Mouse (Mus musculus): ENCODE results near the gene Ak7. TPM values are rescaled to one million over a fixed set of nuclear protein-coding genes. Genes with fewer than 3 reads are reported as not detected.

Ak7 gene
- total and polyA plus RNA-seq, 3 experiments, result 0.13 to 0.51 (median 0.24) TPM

DNA sequence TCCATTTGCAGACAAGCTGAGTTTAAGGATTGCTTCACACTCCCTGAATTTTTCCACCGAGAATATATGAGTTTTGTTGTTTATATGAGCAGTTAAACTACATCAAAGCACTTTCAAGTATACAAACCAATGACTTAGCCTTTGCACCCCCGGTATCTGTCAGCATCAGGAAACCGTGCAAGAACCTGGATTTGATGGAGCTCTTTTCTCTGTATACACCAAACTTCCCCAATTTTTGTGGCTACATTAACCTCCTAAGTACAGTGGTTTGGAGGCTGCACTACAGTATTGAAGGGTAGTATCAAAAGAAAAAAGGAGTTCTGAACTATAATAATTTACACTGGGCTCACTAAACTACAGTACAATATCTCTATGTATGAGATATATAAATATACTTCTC lies 27.0 kb upstream of the Ak7 start:
- peaks cover 47% of the 10 kb centered on the region for H3K79me2 ChIP-seq (replicated peaks; ENCODE audit: control insufficient read depth, extremely low read depth, insufficient read depth, poor library complexity, severe bottlenecking)
- no peak overlapping the region for H3K4me2 ChIP-seq (ENCODE audit: insufficient read depth, low read depth, poor library complexity, severe bottlenecking)
- H3K27me3 ChIP-seq (replicated peaks), result no peaks in the 10 kb centered on the region
- in situ Hi-C loops (cut with MboI; ENCODE audit: low pct_ligation_motif_present, low pct_unique_long_range_greater_than_20kb, low sequenced_read_pairs) (no loop called here), dilution Hi-C loops (cut with MboI; ENCODE audit: extremely low pct_ligation_motif_present, extremely low pct_unique_long_range_greater_than_20kb, low sequenced_read_pairs) (no loop called here)
- H3K27ac ChIP-seq (ENCODE audit: insufficient read depth, low read depth), result no peak overlapping the region
- no peaks in the 10 kb centered on the region for H3K9me3 ChIP-seq (replicated peaks; ENCODE audit: low read length)
- no peak overlapping the region for H3K4me3 ChIP-seq (replicated peaks in 1 of 3; ENCODE audit: low read depth in 2 of 3, low read length in 2 of 3, poor library complexity in 1 of 3)
- H3K4me1 ChIP-seq (ENCODE audit: control insufficient read depth in 1 of 2, insufficient read depth in 2 of 2), result peaks cover 0 to 30% of the 10 kb centered on the region in 2 experiments; a peak in 2 of 4 replicates
- H3K36me3 ChIP-seq (replicated peaks in 1 of 2; ENCODE audit: control insufficient read depth in 1 of 2, insufficient read depth in 1 of 2, low read length in 1 of 2), result peaks cover 24 to 65% of the 10 kb centered on the region in 2 experiments
- no peak for TF ChIP-seq POLR2AphosphoS2 (IDR thresholded peaks at IDR 0.05; ENCODE audit: low read depth, low read length)
- no peak for TF ChIP-seq BHLHE40 (IDR thresholded peaks at IDR 0.05; ENCODE audit: low read depth, low read length)
- no peak for TF ChIP-seq POLR2A (IDR thresholded peaks at IDR 0.05; ENCODE audit: low read depth, low read length)
- no peak for TF ChIP-seq TBP (conservative IDR thresholded peaks at IDR 0.05; ENCODE audit: low read depth, low read length)
- TF ChIP-seq JUND (conservative IDR thresholded peaks at IDR 0.05; ENCODE audit: low read depth, low read length), result no peak
- no peak for TF ChIP-seq E2F4 (IDR thresholded peaks at IDR 0.05; ENCODE audit: insufficient replicate concordance, low read depth, low read length)
- TF ChIP-seq JUN (IDR thresholded peaks at IDR 0.05; ENCODE audit: insufficient read depth, low read depth, low read length), result no peak
- TF ChIP-seq UBTF (IDR thresholded peaks at IDR 0.05; ENCODE audit: low read depth, low read length), result no peak
- no peak for TF ChIP-seq ETS1 (conservative IDR thresholded peaks at IDR 0.05; ENCODE audit: low read depth, low read length)
- TF ChIP-seq ZC3H11A (IDR thresholded peaks at IDR 0.05; ENCODE audit: low read depth, low read length), result no peak
- no peak for TF ChIP-seq EP300 (IDR thresholded peaks at IDR 0.05; ENCODE audit: low read length)
- no peak for TF ChIP-seq ZMIZ1 (IDR thresholded peaks at IDR 0.05; ENCODE audit: low read depth, low read length)
- TF ChIP-seq NRF1 (IDR thresholded peaks at IDR 0.05; ENCODE audit: low read depth, low read length), result no peak
- no peak for TF ChIP-seq MXI1 (IDR thresholded peaks at IDR 0.05; ENCODE audit: low read depth, low read length)
- DNase-seq (ENCODE audit: extremely low read depth), result no peak
- H3K9ac ChIP-seq (ENCODE audit: insufficient read depth, low read depth), result no peak overlapping the region

DNA sequence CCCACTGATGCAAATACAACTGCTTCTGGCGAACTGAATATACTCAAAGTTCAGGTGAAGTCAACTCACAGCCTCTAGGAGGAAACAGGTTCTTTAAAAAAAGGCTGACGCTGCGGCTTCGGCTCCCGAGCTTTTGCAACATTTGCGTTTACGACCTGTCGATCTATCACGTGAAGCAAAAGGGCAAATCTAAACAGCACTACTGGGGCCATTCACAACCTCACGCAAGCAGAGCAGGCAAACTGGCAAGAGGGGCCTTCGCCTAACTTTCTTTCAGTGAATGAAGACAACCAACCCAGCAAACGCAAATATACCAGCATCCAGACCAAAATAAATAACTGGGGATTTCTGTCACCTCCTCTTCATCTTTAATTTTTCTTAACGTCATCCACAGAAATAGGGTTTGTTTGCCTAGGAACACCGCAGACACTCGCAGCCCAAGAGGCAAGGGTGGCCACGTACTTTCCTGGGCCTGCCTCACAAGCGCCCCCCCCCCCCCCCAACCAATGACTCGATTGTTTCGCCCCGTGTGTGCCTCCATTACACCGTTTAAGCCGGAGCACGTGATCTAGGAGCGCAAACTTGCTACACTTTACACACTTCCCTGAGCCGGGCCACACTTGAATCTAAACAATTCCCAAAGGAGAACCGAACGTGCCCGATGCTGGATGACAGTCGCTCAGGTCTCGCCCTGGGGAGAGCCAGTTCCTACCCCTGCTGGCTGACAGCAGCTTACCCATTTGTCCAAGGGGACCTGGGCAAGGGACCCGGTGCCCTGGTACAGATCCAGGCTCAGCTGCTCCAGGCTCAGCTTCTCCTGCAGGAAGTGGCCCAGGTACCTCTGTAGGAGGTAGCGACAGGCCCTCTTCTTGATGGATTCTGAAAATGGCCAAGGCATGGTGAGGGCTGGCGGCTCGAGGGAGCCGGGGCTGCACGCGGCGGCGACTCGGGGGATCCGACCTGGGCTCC lies 21.6 kb upstream of the Ak7 start, which contains the start of gene Gskip:
Gene Gskip, plus strand, starts transcription at position 897 of the 969 bp plus-strand sequence.
- H3K4me1 ChIP-seq (ENCODE audit: control insufficient read depth in 1 of 2, insufficient read depth in 2 of 2), result peaks cover 5 to 42% of the 10 kb centered on the region in 2 experiments; a peak in 3 of 4 replicates
- no peak for TF ChIP-seq ZKSCAN1 (IDR thresholded peaks at IDR 0.05; ENCODE audit: borderline replicate concordance, low read depth, low read length)
- peak; percentile 78 for TF ChIP-seq BHLHE40 (IDR thresholded peaks at IDR 0.05; ENCODE audit: low read depth, low read length)
- peak; percentile 33; the same call in 1 of the 2 replicates for TF ChIP-seq MAZ (IDR thresholded peaks at IDR 0.05; ENCODE audit: low read depth, low read length)
- peak; percentile 47; the same call in 1 of the 2 replicates for TF ChIP-seq USF2 (conservative IDR thresholded peaks at IDR 0.05; ENCODE audit: low read depth, low read length)
- no peak for TF ChIP-seq JUN (IDR thresholded peaks at IDR 0.05; ENCODE audit: insufficient read depth, low read depth, low read length)
- TF ChIP-seq MYC (IDR thresholded peaks at IDR 0.05; ENCODE audit: low read depth, low read length), result peak; percentile 66; the same call in 1 of the 2 replicates
- no peak for TF ChIP-seq RAD21 (IDR thresholded peaks at IDR 0.05; ENCODE audit: low read depth, low read length)
- TF ChIP-seq NELFE (IDR thresholded peaks at IDR 0.05; ENCODE audit: low read depth, low read length), result no peak
- TF ChIP-seq CHD1 (IDR thresholded peaks at IDR 0.05; ENCODE audit: low read depth, low read length), result no peak
- peak; percentile 62 for TF ChIP-seq MXI1 (IDR thresholded peaks at IDR 0.05; ENCODE audit: low read depth, low read length)
- no peak for TF ChIP-seq IRF4 (IDR thresholded peaks at IDR 0.05; ENCODE audit: low read depth, low read length)
- no peak for TF ChIP-seq UBTF (IDR thresholded peaks at IDR 0.05; ENCODE audit: low read depth, low read length)
- no peak for TF ChIP-seq RCOR1 (conservative IDR thresholded peaks at IDR 0.05; ENCODE audit: low read depth, low read length)
- no peak for TF ChIP-seq ETS1 (conservative IDR thresholded peaks at IDR 0.05; ENCODE audit: low read depth, low read length)
- TF ChIP-seq MAFK (IDR thresholded peaks at IDR 0.05; ENCODE audit: insufficient replicate concordance, low read length), result peak; percentile 65; the same call in 1 of the 2 replicates
- no peak for TF ChIP-seq GABPA (IDR thresholded peaks at IDR 0.05; ENCODE audit: insufficient replicate concordance, low read depth, low read length)
- TF ChIP-seq POLR2AphosphoS2 (IDR thresholded peaks at IDR 0.05; ENCODE audit: low read depth, low read length), result no peak
- TF ChIP-seq HCFC1 (IDR thresholded peaks at IDR 0.05; ENCODE audit: low read depth, low read length), result peak; percentile 45
- TF ChIP-seq SIN3A (IDR thresholded peaks at IDR 0.05; ENCODE audit: low read length), result peak; percentile 60
- TF ChIP-seq MAX (IDR thresholded peaks at IDR 0.05; ENCODE audit: low read length), result peak; percentile 54
- TF ChIP-seq NRF1 (IDR thresholded peaks at IDR 0.05; ENCODE audit: low read depth, low read length), result no peak
- TF ChIP-seq CTCF (conservative IDR thresholded peaks at IDR 0.05 in 1 of 2, IDR thresholded peaks at IDR 0.05 in 1 of 2; ENCODE audit: low read depth in 2 of 2, low read length in 2 of 2), result no peak

More for the DNA sequence above, 21.6 kb upstream of the Ak7 start, which contains the start of gene Gskip:
- peak within 1 kb of the TSS; percentile 75 for H3K27ac ChIP-seq (ENCODE audit: insufficient read depth, low read depth)
- H3K79me2 ChIP-seq (replicated peaks; ENCODE audit: control insufficient read depth, extremely low read depth, insufficient read depth, poor library complexity, severe bottlenecking), result peaks cover 45% of the 10 kb centered on the region
- in situ Hi-C loops (cut with MboI; ENCODE audit: low pct_ligation_motif_present, low pct_unique_long_range_greater_than_20kb, low sequenced_read_pairs) (no loop called here), dilution Hi-C loops (cut with MboI; ENCODE audit: extremely low pct_ligation_motif_present, extremely low pct_unique_long_range_greater_than_20kb, low sequenced_read_pairs) (no loop called here)
- peak within 1 kb of the TSS; percentile 96 to 99 (median 97) for H3K4me3 ChIP-seq (replicated peaks in 1 of 3; ENCODE audit: low read depth in 2 of 3, low read length in 2 of 3, poor library complexity in 1 of 3)
- H3K9ac ChIP-seq (ENCODE audit: insufficient read depth, low read depth), result peak within 1 kb of the TSS; percentile 91
- H3K4me2 ChIP-seq (ENCODE audit: insufficient read depth, low read depth, poor library complexity, severe bottlenecking), result peak within 1 kb of the TSS; percentile 92
- no peaks in the 10 kb centered on the region for H3K27me3 ChIP-seq (replicated peaks)
- H3K36me3 ChIP-seq (replicated peaks in 1 of 2; ENCODE audit: control insufficient read depth in 1 of 2, insufficient read depth in 1 of 2, low read length in 1 of 2), result peaks cover 0 to 33% of the 10 kb centered on the region in 2 experiments
- no peaks in the 10 kb centered on the region for H3K9me3 ChIP-seq (replicated peaks; ENCODE audit: low read length)
- peak; percentile 81 for DNase-seq (ENCODE audit: extremely low read depth)
